Mouse (Mus musculus) frontal cortex, postnatal 36 days (tissue): ENCODE measurements around the gene Adora3.

Experiments used
- DNase-seq, 2 experiments: peaks; one replicate each; pipeline ENCODE4 v3.0.0; 2022; ENCODE audit warnings: low spot score in 2 of 2

Adora3 gene

DNA sequence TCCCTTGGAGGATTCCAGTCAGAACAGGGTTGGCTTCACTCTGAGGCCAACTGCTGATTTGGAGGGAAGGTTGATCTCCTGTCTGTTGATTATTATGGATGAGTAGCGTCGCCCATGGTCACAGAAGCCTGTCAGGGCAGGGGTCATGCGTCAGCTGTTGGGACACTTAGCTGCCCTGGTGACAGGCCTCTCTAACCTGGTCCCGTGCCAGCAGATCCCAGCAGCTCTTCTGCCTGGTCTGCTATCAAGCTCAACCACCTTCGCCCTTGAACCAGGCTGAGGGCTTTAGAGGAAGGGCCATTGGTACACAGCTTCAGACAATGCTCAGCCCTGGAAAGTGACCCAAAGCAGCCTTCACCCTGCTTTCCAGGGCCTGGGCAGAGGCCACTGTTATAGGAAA is 5.4 kb downstream of the Adora3 start:
- no peak for DNase-seq

DNA sequence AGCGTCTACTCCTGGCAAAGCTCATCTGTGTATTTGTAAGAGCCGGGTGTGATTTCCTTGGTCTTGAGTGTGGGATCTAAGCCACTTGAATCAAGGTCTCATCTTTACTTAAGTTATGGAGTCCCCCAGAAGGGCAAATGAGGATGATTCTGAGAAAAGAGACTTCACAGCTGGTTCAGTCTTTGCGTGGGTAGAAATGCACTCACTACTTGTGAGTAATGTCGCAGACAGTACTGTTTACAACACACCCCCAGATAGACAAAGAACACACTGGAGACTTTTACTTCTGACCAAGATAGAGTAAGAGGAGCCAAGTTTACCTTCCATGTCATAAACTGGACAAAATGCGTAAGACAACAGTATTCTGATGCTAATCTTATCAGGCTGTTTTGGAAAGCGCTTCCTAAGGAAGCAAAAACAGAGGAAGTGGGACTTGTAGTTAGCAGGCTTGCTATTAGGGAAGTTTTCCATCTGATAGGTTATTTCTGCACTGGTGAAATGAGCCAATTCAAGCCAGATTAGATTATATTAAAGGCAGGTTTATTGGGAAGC is 6.7 kb downstream of the Adora3 start:
- no peak for DNase-seq

DNA sequence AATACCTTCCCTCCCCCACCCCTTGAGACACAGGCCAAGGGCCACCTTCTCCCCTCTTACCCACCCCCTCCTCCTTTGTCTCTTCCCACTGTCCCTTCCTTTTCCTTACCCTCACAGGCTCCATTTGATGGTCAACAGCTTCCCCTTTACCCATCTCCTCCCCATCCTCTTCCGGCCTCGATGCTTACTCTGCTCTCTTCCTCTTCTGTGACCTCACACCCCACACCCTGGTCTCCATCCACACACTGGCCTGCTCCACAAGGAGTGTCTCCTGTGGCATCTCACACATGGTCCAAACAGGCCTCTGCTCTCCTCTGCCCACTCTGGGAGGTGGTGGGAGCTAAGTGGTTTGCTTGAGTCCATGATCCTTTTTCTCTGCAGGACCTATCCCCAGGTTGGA is 7.3 kb downstream of the Adora3 start:
- no peak for DNase-seq

DNA sequence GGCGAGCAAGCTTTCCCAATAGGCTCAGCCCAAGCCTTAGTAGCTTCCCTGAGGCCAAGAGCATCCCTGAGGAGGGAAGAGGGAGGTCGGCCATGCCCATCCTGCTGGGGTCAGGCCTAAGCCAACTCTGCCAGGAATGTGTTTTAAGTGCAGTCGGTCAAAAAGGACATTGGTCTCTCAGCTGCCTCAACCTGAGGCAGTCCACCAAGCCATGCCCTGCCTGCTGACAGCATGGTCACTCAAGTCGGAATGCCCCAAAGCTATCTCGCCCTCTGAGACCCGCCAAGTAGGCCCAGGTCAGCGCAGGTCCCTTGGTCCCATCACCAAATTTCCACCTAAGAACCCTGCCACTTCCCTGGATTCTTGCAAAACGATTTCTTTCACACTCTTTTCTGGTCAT is 8.1 kb downstream of the Adora3 start:
- no peak for DNase-seq

DNA sequence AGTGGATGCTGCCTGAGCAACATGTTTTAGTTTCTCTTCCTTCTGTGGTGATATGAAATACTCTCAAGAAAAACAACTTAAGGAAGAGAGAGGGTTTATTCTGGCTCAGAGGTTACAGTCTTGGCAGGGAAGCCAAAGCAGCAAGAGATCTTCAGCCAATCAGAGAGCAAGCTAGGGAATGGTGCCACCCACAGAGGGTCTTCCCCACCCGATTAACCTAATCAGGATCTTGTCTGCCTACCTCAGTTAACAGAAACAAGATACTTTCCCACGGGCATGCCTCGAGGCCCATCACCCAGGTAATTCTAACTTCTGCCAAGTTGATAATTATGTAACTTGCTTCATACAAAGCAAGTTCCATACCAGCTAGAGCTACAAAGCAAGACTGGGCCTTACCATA is 9.8 kb downstream of the Adora3 start:
- DNase-seq = no peak

DNA sequence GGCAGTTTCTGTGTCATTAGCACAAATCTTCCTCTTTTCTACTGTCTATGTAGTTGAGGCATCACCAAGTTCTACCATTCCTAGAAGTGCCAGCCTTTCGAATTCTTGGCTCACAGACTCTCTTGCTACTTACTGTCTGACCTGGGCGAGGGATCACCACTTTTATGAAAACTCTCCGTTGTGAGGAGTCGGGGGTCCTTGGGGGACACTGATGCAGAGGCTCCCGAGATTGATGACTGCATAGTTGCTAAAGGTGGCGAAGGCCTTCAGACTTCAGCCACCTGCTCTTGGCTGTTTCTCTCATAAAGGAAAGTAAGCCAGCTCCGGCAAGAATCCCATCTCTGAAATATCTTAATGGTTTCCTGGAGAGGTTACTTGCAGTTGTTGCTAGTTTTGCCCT is 11.4 kb downstream of the Adora3 start:
- DNase-seq = no peak

DNA sequence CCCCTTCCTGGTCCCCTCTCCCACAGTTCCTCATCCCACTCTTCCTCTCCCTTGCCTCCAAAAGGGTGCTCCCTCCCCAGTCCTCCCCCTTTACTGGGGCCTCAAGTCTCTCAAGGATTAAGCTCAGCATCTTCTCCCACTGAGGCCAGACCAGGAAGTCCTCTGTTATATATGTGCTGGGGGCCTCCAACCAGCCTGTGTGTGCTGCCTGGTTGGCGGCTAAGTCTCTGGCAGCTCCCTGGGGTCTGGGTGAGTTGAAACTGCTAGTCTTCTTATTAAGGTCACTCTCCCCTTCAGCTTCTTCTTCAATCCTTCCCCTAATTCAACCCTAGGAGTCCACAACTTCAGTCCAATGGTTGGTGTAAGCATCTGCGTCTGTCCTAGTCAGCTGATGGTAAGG is 12.5 kb downstream of the Adora3 start:
- no peak for DNase-seq

DNA sequence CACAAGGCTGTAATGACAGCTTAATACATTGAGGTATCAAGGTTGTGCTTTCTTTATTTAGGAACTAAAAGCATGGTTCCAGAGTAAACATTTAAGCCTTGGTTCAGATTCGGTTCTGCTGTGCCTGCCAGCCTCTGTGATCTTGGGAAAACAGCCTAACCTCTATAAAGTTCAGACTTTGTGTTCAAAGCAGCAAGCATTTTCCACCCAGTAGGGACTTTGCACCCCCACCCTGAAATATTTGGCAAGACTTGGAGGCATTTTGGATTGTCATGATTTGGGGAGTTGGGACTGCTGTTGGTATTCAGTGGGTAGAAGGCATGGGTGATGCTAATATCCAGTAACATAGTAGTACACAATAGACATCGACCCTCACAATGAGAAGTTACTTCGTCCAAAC is 18.3 kb downstream of the Adora3 start:
- DNase-seq = no peak

DNA sequence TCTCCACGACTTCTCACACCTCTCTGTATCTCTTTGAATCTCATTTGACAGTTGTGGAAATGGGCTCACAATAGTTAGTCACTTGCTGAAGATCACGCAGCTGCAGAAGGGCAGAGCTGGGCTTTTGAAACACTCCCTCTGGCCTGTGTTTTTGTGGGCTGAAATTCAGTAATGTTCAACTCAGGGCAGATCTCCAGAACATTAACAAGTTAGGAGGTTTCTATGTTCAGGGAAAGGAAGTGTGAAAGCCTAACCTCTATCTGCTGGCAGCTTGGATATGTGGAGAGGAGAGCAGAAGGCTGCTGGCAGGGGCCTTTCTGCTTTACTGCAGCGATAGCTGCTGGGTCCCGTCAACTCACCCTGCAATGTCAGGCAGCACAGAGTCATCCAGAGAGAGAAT is 19.6 kb downstream of the Adora3 start:
- DNase-seq = no peak

DNA sequence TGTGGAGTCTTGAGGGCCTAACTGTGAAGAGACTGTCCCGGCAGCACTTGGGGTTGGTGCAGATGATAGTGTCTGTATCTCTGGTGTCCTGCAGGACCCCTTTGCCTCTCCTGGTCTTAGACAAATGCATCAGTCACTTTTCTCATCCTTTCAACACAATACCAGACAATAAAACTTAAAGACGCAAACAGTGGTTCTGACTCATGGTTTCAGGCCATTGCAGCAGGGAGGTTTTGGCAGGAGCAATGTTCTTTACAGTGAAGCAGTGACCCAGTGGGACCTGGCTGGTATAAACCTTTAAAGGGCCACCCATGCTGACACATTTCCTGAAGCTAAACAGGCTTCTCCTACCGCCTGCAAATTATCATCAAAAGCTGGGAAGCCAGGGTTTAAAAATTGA is 20.5 kb downstream of the Adora3 start:
- no peak for DNase-seq

DNA sequence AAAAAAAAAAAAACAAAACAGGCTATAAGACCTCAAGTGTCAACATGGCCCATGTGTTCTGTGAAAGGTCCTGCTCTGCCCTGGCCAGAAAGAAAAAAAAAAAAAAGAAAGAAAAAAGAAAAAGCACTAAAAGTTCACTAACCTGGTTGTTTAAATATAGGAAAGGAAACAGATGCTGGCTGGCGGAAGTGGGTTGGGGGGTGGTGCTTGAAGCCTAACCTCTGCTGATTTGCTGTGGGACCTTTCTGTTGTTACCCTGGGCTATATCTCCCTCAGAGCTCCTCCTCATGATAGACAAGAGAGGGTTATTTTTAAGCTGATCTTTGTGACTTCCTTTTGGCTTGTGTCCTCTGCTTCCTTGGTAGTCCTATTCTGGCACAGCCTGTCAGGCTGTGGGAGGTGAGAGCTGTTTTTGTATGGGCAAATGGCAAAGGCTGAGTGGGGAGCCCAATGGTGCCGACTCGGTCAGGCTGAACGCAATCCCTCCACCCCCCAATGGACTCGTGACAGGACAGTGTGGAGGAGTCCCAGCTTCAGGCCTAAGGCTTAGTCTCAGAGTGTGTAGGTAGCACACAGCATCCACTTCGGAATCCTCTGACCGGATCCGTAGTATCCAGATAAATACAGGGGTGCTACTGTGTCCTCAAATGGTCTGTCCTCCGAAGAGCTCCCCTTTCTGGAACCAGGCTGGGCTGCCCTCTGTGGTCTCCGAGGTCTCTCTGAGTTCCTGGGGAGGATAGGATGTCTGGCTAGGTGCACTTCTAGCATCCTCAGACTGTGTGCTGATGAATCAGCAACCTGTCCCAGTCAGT is 21.3 kb downstream of the Adora3 start:
- DNase-seq = peak in 1 of 2 experiments; percentile 28

DNA sequence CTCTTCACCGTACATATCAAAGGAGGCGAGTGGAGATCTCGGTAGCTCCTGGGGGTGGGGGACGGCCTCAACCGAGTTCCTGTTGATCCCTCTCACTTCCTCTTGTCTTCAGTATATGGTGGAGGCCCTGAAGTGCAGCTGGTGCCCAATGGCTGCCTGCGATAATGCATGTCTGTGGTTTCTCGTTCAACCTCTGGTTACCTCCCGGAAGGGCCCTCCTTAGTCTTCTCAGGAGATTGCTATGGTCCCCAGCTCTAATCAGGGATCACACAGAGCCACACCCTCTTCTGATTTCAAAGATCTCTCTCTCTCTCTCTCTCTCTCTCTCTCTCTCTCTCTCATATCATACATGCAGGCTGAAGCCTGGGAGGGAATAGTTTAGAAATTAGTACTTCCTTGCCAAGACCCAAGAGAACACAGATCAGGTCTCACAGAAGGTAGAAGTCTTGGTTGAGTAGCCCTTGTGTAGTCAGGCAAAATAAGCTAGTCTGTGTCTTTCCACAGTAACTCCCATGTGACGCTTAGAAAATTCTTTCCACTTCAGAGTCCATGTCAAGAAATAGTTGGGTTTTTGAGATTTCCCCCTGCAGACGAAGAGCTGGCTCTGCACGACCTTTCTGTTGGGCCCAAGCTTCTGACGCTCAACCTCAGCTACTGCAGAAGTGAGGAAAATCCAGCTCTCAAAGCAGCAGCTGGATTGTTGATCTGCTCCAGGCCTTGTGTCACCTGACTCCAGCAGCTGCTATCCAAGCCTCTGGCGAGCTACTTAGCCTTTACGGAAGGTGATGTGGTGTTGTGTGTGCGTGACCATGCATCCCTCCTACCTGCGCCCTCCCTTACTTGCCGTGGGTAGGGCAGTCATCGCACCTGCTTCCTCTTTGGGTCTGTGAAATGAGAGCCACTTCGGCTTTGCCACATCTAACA is 22.2 kb downstream of the Adora3 start:
- DNase-seq = no peak

DNA sequence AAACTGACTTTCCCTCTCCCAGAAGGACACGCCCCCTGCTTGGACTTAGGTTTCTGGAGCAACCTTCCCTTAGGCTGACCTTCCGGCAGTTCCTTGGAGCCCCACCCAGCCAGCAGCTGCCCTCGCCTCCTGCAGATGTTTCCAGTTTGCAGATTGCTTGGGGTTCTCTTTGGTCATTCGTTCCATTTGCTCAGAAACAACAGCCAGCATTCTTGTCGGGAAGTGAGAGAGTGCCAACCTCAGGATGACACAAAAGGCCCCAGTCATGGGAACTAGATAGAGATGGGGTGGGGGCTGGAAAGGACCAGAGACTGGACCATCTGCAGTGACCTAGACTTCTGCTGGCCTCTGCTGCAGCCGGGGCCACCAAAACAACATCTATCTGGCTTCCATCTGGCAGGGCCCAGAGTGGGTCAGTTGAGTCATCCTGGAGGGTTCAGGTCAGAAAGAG is 23.3 kb downstream of the Adora3 start:
- DNase-seq = no peak

DNA sequence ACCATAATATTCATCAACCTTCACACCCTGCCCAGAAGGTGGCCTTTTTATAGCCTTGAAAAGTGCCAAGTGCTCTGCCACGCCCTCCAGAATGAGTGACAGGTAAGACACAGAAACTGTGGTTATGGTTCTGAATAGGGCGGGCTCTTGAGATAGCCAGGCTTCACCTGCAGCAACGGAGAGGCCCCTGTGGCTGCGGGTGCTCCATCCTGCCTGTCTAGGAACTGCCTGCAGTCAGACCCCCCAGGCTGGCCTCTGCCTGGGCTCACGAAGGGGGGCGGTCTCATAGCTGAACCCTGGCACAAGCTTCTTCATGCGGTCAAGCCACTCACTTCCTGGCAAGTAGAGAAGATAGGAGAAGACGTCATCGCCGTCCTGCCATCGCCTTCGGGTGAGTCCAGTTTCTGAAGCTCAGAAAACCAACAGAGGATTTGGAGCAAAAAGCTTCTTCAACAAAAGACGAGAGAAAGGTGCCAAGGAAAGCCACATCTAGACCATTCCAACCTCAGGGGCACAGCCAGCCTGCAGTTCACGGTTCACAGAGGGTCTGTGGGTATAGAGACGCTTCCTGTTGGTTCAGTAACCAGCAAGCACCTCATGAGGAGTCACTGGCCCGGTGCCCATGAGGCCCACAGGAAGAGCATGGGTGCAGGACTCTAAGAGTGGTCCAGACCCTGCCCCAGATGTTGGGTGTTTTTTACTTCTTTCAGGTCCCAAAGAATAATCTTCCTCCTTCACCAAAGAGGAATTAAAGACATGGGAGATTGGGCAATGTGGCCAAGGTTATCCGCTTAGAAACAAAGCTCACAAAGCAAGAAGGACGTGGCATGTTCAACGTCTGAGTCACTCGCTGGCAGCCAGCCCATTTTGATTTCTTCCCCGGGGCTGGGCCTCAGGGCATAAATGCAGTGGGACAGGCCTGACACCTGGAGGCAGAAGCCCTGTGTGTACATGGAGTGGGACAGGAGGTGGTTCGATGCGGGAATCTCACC is 24.2 kb downstream of the Adora3 start:
- peak in 1 of 2 experiments; percentile 62 for DNase-seq

DNA sequence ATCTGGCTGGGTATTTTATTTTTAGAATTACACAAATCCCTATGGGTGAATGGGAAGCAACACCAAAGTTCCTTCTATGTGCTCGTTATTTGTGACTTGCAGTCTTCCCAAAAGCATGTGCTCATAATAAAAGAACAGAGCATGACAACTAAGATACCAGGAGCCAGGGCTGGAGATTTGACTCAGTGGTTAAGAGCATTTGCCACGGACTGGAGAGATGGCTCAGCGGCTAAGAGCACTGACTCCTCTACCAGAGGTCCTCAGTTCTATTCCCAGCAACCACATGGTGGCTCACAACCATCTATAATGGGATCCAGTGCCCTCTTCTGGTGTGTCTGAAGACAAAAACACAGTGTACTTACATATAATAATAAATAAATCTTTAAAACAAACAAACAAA is 26.2 kb downstream of the Adora3 start:
- DNase-seq = no peak

DNA sequence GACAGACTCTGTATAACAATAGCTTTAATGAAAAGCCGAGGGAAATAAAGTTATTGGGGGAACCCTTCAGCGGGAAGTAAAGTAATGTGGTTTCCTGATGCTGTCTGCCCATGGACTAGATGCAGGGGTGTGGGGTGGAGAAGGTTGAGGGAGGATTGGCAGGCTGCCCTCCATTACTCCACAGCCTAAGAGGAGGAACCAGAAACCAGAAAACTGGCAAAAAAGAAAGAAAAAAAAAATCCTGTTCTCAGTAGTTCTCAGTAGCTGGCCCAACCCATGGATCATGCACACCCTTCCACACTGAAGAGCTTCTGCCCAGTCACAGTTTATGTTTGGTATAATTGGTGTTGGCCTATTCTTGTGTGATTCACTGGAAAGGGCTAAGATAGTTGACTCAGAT is 27.7 kb downstream of the Adora3 start:
- DNase-seq = no peak

DNA sequence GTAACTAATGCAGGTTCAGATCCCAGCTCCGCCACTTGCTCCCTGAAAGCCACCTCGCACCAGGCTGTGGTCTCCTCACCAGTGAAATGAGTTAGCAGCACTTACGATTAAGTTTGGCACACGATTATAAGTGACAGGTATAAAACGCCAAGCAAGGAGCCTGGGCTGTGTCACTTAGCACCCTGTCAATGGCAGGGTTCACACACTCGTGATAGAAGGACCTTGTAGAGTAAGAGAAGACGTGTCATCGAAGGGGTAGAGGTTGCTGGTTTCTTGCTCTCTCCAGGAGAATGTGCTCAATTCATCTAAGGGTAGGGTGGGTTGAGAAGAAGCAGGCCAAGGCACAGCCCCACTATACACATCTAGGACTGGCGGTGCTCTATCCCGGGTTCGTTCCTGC is 28.2 kb downstream of the Adora3 start:
- no peak for DNase-seq

DNA sequence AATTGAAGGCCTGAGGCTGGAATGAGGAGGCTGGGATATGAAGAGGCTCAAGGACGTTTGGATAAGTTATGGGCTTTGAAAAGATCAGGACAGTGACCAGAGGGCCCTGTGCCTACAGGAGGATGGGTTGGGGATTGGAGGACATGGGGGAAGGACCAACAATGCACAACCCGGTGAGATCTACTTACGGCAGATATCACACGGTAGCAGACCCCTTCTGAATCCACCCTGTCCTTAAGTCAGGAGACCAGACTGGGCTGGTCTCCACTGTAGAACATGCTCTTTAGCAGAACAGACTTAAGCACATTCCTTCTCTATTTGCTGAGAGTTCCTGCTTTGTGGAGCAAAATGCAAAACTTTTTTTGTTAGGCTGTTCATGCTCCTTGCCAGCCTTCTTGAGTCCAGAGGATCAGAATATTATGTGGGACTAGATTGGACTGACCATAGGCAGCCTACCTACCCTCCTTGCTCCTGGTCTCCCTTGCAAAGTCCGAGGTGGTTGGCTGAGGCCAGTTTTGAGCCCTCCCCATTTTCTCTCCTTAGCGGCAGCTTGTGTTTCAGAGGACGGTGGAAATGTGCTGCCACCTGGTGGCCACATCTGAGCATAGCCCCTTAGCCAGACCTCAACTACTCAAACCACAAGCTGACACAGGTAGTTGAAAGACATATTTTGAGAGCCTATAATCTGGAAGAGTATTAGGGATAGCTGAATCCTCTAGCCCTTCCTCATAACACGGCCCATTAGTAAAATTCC is 28.9 kb downstream of the Adora3 start:
- peak; percentile 85 to 86 for DNase-seq

DNA sequence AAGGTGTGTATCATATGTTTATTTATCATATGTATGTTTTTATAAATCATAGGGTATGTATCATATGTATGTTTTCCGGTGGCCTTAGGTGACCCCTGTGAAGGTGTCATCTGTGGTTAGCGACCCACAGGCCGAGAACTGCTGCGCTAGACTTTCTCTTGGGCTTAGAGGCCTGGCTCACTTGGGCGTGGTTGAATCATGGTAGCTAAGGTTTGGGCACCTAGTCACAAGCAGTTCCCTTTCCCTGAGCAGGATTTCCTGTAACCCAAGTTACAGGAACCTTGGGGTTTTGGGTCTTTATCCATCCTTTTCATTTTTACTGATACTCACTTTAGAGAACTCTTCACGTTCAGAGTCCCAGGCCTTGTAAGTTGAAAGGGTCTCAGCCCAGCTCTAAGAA is 29.6 kb downstream of the Adora3 start:
- DNase-seq = no peak

DNA sequence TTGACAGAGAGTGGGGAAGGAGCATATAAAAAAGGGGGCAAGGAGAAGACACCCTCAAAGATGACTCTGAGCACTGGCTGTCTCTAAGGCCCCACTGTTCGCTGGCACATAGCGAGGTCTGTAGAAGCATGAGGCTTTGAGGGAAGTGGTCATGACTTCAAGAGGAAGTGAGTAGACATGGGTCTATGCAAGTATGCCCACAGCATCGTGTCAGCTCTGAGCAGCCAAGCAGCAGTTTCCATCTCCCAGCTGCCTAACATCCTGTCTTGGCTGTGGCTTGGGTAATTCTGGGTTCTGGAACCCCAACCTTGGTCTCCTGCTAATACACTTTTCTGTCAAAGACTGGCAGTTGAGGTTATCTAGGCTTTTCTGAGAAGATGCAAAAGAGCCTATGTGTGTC is 30.1 kb downstream of the Adora3 start:
- DNase-seq = no peak

DNA sequence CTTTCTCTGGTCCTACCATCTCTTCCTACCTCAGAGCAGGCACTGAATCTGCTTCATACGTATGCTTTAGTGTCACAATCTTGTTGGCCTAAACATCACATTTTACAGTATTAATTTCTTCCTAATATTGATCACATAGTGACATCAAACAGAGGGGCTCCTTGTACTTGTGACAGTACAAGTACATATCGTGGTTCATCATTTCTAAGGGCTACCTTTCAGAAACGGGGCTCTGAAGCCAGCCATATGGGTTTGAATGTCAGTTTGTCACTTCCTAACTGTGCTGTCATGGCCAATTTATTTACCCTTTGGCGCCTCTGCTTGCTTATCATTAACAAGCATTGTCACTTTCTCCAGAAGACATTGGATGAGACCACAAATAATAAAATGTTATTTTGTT is 30.8 kb downstream of the Adora3 start:
- no peak for DNase-seq
